Mouse (Mus musculus): ENCODE results near the gene Pde7b. TPM values are rescaled to one million over a fixed set of nuclear protein-coding genes. Genes with fewer than 3 reads are reported as not detected.
A peak's percentile ranks its signal among the peaks of the same experiment; 100 is the strongest.

Pde7b gene
- total RNA-seq, 2 experiments from 2014 or later = 34.9 to 35.9 TPM

DNA sequence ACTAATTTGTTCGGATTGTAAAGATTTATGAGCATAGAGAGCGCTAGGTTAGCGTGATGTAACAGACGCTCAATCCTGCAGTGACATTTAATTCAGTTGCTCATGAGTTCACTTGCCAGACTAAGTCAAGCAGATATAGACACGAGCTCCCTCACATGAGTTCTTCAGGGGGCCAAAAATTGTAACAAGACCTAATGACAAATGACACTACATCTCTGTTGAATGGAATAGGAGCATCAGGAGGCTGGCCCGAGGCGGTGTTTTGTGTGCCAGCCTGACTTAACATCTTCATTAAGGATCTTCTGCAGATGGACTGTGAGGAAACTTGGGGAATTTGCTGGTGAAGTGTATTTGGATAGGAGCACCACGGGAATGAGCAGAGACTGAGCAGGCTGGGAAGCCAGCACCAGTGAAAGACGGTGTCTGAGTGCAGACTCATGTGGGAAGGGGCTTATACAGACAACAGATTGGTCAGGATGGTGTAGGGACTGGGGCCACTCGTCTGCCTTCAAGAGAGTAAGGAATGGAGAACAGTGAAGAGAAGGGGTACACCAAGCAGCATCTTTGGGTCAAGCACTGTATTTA is 303.5 kb downstream of the Pde7b start:
- no peak for DNase-seq

- DNase-seq = no peak
Measured at GRCm38 (mm10) chr10:20420296-20420695, 304.6 kb downstream of the Pde7b start.

GRCm38 (mm10) chr10:20418856-20419219 is 306.0 kb downstream of the Pde7b start:
- no peak for DNase-seq

GRCm38 (mm10) chr10:20418202-20418855 is 306.5 kb downstream of the Pde7b start:
- DNase-seq = no peak

DNA sequence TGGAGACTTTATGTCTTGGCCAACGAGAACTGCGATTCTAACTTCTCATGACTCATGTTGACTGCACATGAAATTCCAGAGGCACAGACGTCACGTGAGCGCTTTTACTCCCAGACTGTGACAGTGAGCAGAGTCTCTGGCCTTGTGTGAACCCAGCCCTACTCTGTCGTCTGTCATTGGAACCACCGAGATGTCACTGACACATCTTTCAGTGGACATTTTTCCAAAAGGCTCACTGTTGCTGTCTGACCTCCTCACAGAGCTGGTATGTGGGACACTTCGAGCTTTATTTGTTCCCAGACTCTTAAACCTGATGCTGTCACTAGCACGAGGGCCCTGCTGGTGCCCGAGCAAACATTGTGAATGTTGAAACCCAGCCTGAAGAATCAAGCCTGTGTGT is 315.7 kb downstream of the Pde7b start:
- no peak for DNase-seq

DNA sequence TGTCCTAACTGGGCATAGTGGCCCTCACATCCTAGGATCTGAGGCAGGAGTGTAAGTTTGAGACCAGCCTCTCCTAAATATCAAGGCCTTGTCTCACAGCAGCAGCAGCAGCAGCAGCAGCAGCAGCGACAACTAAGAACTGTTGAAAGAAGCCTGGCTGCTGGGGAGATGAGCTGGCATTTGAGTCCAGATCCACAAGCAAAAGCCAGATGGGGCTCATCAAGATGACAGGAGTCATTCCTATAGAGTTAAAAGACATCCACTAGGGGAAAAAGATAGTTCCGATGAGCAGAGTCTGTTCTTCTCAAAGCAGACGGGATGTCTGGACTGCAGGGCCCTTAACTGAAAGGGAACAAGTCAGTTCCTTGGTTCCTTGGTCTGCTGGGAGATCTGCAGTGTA is 316.5 kb downstream of the Pde7b start:
- DNase-seq = no peak

- peak; percentile 12 for DNase-seq
Measured at GRCm38 (mm10) chr10:20405471-20405870, 319.4 kb downstream of the Pde7b start.

GRCm38 (mm10) chr10:20402941-20403340 is 321.9 kb downstream of the Pde7b start:
- DNase-seq = no peak

- DNase-seq = no peak
Measured at GRCm38 (mm10) chr10:20400406-20400805, 324.5 kb downstream of the Pde7b start.

DNA sequence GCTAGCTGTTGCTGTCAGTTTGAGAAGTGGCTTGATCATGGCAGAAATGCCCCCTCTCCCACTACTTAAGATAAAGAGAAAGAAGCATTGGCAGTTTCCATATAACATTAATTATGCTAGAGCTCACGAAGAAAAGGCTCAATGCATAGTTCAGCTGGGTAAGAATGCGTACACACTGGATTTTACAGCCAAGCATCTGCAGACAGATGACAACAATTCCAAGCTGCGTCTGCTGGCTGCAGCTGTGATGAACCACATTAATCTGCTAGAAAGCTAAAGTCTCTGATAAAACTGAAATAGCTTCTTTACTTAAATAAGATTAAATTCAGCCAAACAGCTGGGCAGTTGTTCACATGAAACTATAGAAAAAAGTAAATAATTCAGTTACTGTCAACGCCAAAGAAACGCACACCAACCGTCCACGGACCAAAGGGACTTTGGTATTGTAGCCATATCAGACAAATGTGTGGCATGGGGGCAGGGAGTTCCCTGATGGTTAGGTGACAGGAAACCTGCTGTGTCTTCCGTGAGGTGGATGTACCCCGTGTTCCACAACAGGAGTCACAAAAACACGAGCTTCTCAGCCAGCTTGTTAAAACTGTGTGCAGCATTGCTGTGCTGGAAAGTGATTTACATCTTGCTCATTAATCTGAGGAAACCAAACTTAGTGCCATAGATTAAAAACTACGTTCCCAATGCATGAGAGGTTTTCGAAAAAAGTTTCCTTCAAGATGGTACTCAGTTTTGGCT is 326.1 kb downstream of the Pde7b start:
- no peak for DNase-seq

- DNase-seq = no peak
Measured at GRCm38 (mm10) chr10:20398224-20398623, 326.7 kb downstream of the Pde7b start.

DNA sequence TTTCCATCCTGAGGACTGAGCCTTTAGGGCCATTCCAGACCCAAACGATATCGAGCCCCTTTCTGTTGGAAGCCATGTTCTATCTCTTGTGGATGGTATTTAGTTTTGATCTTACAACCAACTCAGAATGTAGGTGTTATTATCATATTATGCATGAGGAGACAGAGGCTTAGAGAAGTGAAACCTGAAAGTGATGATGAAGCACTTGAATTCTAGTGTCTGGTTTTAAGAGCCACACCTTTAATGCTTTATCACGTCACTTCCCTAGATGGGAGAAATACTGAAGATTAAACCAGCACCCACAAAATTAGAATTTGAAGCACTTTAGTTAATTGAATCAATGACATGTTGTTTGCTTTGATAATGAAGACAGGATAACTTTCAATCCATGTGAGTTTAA is 329.1 kb downstream of the Pde7b start:
- DNase-seq = no peak

DNA sequence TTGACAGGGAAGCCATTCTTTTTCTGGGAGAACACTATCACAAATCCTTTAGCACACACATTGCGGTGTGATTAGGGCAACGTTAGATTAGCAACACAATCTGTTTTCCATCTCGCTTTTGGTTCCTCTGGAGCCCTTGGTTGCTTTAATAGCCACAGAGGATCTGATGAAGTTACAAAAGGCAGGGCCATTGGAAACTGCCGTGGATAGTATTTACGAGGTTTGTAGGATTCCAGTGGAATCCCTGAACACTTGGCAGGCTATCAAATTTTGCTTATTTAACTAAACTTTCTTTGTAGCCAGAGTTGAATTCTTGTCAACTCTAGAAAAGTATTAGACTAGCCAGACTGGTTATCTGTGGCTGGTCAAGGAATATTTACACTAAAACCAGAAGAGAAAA is 330.1 kb downstream of the Pde7b start:
- DNase-seq = no peak

DNA sequence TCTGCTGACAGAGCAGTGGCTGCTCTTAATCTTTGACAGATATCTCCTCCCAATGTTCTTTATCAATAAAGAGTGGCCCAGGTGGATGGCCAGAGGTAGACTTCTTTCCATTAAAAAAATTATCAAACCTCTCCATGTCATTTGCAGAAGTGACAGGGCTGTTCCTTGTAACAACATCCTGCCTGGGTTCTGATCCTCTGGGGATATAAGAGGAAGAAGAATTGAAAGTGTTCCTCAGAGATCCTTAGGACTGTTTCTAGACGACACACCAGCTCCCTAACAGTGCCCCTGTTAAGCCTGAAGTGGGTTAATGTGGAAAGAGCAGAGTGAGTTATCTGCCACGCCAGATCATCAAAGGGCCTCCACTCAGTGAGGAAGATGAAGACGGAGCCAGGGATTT is 334.3 kb downstream of the Pde7b start:
- no peak for DNase-seq

- no peak for DNase-seq
Measured at GRCm38 (mm10) chr10:20382807-20383419, 342.0 kb downstream of the Pde7b start.

- no peak for DNase-seq
Measured at GRCm38 (mm10) chr10:20381352-20381751, 343.5 kb downstream of the Pde7b start.

DNA sequence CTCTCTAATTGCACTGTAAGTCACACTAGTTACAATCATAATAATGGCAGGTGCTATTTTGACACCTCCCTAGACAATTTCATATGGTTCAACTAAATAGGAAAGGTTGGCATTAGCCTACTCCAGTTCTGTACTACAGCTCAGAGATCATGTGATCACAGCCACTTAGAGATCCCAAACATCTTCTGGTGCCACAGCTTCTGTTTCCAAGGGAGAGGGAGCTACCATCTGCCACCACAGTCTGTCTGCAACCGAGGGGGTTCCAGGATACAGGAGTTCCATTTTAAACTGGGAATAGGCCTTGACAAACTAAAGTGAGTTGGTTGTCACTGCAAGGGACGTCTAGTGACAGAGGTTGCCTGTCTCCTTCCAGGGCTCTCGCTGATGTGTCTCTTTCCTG is 344.1 kb downstream of the Pde7b start:
- DNase-seq = no peak

- peak; percentile 54 for DNase-seq
Measured at GRCm38 (mm10) chr10:20379071-20379735, 345.7 kb downstream of the Pde7b start.

DNA sequence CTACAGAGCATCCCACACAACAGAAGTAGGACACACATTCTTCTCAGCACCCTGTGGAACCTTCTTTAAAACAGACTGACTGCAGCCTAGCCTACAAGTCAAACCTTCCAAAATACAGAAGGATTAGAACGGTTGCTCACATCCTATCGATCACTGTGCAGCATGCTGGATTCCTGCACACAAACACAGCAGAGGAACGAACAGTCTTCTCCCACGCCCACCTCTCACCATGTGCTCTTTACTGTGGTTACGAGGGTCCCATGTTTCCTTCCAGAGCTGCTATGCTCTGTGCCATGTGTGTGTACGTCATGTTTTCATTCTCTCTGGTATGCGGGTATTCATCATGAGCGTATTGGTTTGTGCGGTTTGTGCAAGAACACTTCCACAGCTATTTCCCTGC is 347.3 kb downstream of the Pde7b start:
- DNase-seq = no peak

DNA sequence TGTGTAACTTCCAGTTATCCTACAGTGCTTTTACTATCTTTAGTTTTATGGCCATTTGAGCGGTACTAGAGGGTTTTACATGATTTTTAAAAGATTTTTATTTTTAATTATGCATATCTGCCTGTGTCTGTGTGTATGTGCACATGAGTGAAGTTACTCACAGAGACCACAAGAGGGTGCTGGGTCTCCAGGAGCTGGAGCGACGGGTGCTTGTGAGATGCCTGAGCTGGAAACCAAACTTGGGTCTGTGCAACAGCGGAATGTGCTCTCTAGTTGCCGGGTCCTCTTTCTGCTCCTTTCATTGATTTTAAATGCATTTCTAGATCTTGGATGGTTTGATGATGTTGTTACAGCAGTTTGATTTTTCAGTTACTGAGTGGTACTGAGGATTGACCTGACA is 352.8 kb downstream of the Pde7b start:
- DNase-seq = no peak

DNA sequence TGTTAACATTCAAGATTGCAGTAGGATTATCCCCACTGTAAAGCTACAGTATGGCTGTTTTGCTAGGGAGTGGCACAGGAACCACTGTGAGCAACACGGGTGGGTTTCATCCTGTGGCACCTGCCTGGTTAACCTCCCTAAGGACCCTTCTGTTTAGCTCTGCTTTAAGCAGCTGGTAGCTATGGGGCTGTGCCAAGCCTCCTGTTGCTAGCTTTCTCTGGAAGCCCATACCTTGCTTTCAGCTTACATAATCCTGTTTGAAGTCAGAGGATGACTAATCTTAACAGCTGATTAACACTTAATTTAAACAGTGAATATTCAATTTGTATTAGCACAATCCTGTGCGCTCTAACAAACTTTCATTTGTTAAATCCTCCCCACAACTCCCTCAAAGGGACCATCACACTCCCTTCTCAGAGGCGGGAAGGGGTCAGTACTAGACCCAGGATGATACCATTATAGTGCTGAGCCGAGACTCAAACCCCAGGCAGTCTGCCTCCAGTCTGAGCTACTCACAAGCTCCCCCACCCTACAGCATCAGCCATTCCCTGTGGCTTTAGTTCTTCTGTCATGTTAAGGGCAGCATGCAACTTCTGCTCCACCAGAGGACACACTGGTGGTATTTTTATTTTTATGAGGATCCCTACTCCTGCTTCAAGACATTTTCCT is 362.3 kb downstream of the Pde7b start:
- no peak for DNase-seq

All from gastrocnemius, postnatal 25 days (tissue).